Mouse (Mus musculus): ENCODE measurements at regions not wholly inside any gene's neighbourhood (a gene's known extent, or its start where the extent isn't known, plus 50 kb on each side); places are given as distances from the start of the nearest gene placed in this dataset.

DNA sequence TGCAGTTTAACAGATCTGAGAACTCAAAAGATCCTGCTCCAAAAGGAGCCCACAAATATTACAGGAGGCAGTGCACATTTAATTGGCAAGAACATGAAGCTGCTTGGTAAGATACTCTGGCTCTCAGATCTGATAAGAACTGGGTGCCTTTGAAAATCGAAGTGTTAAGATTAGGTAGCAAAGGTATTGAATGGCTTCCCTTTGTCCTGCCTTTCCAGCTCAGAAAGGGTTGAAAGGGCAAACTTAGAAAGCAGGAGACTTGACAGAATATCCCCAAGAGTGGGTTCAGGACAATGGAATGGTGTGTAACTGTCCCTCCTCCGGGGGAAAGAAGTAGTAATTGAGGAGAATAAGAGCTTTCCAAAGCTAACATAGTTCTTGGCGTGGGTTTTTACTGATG, 431.4 kb downstream of the Gm10283 start:
- in situ Hi-C loops (cut with MboI; ENCODE audit: low pct_unique_long_range_greater_than_20kb): no loop called here
- DNase-seq (ENCODE audit: low read depth, low spot score): no peak
- no peak for TF ChIP-seq CTCF (IDR thresholded peaks at IDR 0.05)
- ATAC-seq: no peak
- ChIA-PET POLR2A (no interaction called here), CTCF (no interaction called here)
- no peaks in the 10 kb centered on the region for H3K27me3 ChIP-seq

GRCm38 (mm10) chr8:60055063-60055462, 447.9 kb downstream of the Gm10283 start:
- ChIA-PET CTCF (no interaction called here), POLR2A (no interaction called here)
- no peaks in the 10 kb centered on the region for H3K27me3 ChIP-seq
- TF ChIP-seq CTCF (IDR thresholded peaks at IDR 0.05): no peak
- in situ Hi-C loops (cut with MboI; ENCODE audit: low pct_unique_long_range_greater_than_20kb): no loop called here
- DNase-seq (ENCODE audit: low read depth, low spot score): no peak
- no peak for ATAC-seq

- TF ChIP-seq CTCF (IDR thresholded peaks at IDR 0.05): no peak
- no peak for ATAC-seq
- CTCF ChIA-PET: interaction anchor here (1.1 kb wide), 1 partner anchor 14 kb away, joined by 6 read pairs; no protein-coding TSS in a partner anchor
- H3K27me3 ChIP-seq: no peaks in the 10 kb centered on the region
- DNase-seq (ENCODE audit: low read depth, low spot score): no peak
- in situ Hi-C loops (cut with MboI; ENCODE audit: low pct_unique_long_range_greater_than_20kb): no loop called here
- POLR2A ChIA-PET: no interaction called here
Observed at GRCm38 (mm10) chr8:60028676-60029075, 474.3 kb downstream of the Gm10283 start.
